Mouse (Mus musculus): ENCODE data around the gene Fmr1. TPM values are rescaled to one million over a fixed set of nuclear protein-coding genes. Genes with fewer than 3 reads are reported as not detected.

The Fmr1 gene
- polyA plus RNA-seq, 1 experiment from 2014 or later, result 53.9 TPM

DNA sequence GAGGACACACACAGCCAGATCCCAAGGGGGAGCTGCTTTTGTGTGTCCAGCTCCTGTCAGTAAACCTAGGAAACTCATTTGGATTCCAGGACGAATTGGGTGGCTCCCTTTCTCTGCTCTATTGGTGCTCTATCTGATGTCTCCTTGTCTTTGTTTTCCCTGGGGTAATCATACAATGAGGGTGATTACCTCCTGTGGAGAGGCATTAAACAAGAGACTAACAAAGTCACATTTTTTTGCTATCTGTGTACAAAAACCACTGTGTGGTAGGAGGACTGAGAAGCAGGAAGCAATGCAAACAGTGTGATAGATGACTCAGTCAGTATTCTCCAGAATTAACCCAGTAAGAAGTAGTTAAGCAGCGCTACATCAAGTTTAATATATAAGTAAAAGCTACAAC, 61.7 kb downstream of the Fmr1 start:
- no peak for ATAC-seq (ENCODE audit: low FRiP score, low TSS enrichment)
- H3K27me3 ChIP-seq (ENCODE audit: control insufficient read depth, insufficient read depth, low read length), result no peaks in the 10 kb centered on the region
- no peak overlapping the region for H3K4me2 ChIP-seq (ENCODE audit: low read length)
- H3K9ac ChIP-seq (replicated peaks; ENCODE audit: low read length), result no peak overlapping the region
- no peaks in the 10 kb centered on the region for H3K9me3 ChIP-seq (ENCODE audit: control insufficient read depth, low read length)
- WGBS, result 52% methylated on average over 2 of the region's 2 CpGs
- H3K36me3 ChIP-seq (ENCODE audit: control insufficient read depth, insufficient read depth, low read length), result no peaks in the 10 kb centered on the region
- H3K4me3 ChIP-seq (replicated peaks; ENCODE audit: low read depth, low read length), result no peak overlapping the region
- H3K27ac ChIP-seq (replicated peaks; ENCODE audit: low read depth, low read length), result no peak overlapping the region
- DNase-seq, result no peak
- no peaks in the 10 kb centered on the region for H3K4me1 ChIP-seq (ENCODE audit: control insufficient read depth, insufficient read depth, low read length)

DNA sequence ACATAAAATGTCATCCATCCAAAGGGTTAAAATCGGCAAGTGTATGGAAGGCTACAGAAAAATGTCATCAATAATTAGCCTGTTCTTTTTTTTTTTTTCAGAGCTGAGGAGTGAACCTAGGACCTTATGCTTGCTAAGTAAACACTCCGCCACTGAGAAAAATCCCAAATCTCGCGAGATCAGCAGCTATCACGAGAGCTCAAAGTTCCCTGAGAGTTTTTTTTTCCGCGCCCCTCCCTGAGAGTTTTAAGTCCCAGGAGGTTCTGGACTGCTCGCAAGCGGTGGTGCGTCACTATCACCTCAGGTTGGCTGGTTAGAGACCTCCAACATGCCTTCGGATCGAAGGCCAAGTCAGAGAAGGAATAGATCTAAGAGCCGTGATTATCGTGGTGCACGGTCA, 83.3 kb downstream of the Fmr1 start, which contains the start of gene Fmr1nb:
Gene Fmr1nb, plus strand, starts transcription at position 234 of the 400 bp plus-strand sequence.
- Histone ChIP-seq H3K9me3 (ENCODE audit: control insufficient read depth, low read length) (no peaks in the 10 kb centered on the region), H3K27ac (replicated peaks; ENCODE audit: low read depth, low read length) (no peak within 1 kb of the TSS), H3K4me2 (ENCODE audit: low read length) (no peak within 1 kb of the TSS), H3K4me3 (replicated peaks; ENCODE audit: low read depth, low read length) (no peak within 1 kb of the TSS), H3K4me1 (ENCODE audit: control insufficient read depth, insufficient read depth, low read length) (no peaks in the 10 kb centered on the region), H3K9ac (replicated peaks; ENCODE audit: low read length) (no peak within 1 kb of the TSS), H3K36me3 (ENCODE audit: control insufficient read depth, insufficient read depth, low read length) (no peaks in the 10 kb centered on the region), H3K27me3 (ENCODE audit: control insufficient read depth, insufficient read depth, low read length) (no peaks in the 10 kb centered on the region)
- no peak for DNase-seq
- WGBS, result 88% methylated on average over 15 of the region's 15 CpGs
- ATAC-seq (ENCODE audit: low FRiP score, low TSS enrichment), result no peak

Other genes with a start within 250 kb of the Fmr1 start
- not detected in 2 replicates for gene Fmr1nb, start 83.3 kb downstream of the Fmr1 start, polyA plus RNA-seq (2014; fragmentation: Nextera tagmentation; extraction: Ambion mirVana)
- 2.2 and 4.5 TPM in 2 replicates for gene Gm14698, start 142.6 kb downstream of the Fmr1 start, polyA plus RNA-seq (2014; fragmentation: Nextera tagmentation; extraction: Ambion mirVana)
- not detected in 2 replicates for gene Gm6812, start 214.5 kb downstream of the Fmr1 start, polyA plus RNA-seq (2014; fragmentation: Nextera tagmentation; extraction: Ambion mirVana)